Mouse (Mus musculus) right cerebral cortex, postnatal 4 days (tissue): ENCODE data around the gene Ppp6r1.

Experiments used
- DNase-seq: peaks from one replicate; pipeline ENCODE4 v3.0.0-alpha.2; 2022

Ppp6r1 gene

DNA sequence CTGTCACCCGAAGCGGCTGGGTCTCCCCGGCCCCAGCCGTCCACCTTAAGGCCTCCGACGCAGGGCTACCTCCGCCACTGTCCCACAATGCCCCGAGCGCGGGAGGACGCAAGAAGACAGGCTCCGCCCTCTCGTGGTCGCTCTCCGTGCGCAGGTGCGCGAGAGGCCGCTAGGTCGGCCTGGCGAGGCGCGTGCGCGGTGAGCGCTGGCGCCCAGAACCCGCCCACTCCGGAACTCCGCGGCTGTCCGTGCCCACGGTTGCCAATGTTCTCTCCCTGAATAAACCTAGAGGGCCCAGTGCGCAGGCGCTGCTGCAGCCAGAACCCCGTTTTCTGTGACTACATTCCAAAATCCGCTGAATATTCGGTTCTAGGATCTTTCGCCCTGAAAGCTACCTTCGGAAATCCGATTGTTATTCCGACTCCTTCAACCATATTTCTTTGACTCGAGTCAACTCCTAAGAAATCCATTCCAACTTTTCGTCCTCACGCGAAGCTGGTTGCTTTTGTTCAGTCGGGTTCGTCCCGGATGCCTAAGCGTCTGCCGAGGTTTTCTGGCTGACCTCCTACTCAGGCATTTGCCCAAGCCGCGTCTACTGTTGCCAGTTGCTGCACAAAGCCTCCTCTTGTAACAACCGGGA is at the start of gene Ppp6r1:
Gene Ppp6r1, minus strand, starts transcription at position 108 of the 640 bp plus-strand sequence.
- DNase-seq, result peak; percentile 93

- peak; percentile 58 for DNase-seq
Measured at GRCm38 (mm10) chr7:4705098-4705497, 46.3 kb upstream of the Ppp6r1 start.

DNA sequence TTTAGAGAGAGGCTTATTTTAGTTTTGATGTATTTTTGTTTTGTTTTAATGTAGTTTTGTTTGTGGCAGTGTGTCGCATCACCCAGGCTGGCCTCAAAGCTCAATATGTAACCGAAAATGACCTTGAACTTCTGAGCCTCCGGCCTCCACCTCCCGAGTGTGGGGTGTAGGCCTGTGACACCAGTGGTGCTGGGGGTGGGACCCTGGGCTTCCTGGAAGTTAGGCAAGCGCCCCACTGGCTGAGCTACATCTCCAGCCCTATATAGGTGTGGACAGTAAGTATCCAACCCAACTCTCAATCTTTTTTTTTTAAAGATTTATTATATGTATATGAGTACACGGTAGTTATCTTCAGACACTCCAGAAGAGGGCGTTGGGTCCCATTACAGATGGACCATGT is 44.4 kb upstream of the Ppp6r1 start:
- no peak for DNase-seq

GRCm38 (mm10) chr7:4702334-4702733 is 43.5 kb upstream of the Ppp6r1 start:
- DNase-seq, result no peak

DNA sequence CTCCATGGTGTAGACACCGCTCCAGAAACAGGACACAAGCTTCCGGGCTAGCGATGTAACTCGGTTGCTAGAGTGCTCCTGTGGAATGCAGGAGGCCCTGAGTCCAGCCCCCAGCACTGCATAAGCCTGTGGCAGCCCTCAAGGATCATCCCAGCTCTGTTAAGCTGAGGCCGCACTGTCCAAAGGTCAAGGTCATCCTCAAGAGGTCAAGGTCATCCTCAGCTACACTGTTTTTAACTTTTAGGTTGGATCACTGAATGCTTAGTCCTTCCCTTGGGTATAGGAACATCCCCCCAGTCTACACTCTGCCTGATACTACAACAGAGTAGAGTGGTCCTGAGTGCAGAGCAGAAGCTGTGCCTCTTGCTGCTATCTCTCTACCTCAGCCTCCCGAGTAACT is 34.2 kb upstream of the Ppp6r1 start:
- DNase-seq, result no peak

- DNase-seq, result peak; percentile 43
Measured at GRCm38 (mm10) chr7:4690951-4691653, 32.3 kb upstream of the Ppp6r1 start.

DNA sequence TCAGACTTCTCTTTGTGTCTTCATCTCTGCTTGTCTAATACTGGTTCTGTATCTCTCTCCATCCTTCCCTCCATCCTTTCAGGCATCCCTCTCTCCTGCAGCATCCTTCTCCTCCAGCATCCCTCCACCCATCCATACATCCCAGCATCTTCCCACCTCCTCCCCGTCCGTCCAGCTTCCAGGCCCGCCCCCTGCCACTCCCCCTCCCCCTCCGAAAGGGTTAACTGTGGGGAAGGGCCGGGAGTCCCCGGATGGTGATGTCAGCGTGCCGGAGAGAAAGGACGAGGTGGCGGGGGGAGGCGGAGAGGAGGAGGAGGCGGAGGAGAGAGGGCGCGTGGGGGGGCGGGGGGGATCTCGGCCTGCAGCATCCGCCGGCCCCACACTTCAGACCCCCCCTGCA is 31.6 kb upstream of the Ppp6r1 start, which contains the start of gene Brsk1:
Gene Brsk1, plus strand, starts transcription at position 218 of the 400 bp plus-strand sequence.
- DNase-seq, result peak; percentile 92

DNA sequence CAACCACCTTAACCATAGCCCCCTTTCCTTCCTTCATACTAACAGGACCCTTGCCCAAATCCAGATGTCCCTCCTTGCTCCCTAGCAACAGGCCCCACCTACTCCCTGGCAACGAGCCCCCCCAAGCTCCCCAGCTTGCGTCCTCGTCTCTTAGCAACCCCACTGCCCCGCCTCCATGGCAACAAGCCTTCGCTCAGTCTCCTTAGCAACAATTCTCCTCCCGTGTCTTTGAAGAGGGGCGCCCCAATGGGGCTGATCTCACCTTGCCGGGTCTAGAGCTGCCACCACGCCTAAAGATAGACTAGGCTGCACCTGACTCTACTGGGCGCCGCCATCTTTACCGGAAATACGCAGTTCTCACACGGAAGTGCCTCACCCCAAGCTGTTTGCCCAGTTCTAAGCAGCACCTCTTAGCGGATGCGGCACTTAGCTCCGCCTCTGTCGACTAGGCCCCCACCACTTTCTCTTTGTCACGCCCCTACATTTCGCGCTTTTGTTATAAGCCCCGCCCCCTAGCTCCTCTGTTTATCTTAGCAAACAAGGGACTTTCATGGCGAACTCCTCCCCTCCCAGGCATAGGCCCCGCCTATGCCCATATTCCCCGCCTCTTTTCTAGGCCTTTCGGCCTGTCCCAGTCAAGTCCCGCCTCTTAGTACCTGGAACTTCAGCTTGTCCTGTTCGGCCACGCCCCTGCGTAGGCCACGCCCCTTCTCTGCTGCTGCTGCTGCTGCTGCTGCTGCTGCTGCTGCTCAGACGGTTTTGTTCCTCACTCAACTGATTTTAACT is 26.0 kb upstream of the Ppp6r1 start, which contains the start of gene Hspbp1:
Gene Hspbp1, minus strand, starts transcription at position 437 of the 786 bp plus-strand sequence.
- DNase-seq, result peak; percentile 76

- no peak for DNase-seq
Measured at GRCm38 (mm10) chr7:4684203-4684602, 25.4 kb upstream of the Ppp6r1 start.

GRCm38 (mm10) chr7:4683307-4683706 is 24.5 kb upstream of the Ppp6r1 start:
- no peak for DNase-seq

DNA sequence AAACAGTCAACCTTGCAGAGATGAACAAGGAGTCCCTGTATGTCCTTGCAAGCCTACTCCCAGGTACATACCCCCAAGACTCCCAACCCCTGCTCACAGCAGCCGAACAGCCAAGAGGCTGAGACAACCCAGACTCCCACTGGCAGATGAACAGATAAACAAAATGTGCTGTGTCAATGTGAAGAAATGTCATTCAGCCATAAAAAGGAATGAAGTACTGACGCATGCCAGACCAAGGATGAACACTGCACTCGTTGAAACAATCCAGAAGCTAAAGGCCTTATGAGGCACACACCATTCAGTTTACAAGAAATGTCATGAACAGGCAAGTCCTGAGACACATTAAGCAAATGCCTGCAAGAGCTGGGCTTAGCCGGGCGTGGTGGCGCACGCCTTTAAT is 16.4 kb upstream of the Ppp6r1 start:
- DNase-seq, result no peak

DNA sequence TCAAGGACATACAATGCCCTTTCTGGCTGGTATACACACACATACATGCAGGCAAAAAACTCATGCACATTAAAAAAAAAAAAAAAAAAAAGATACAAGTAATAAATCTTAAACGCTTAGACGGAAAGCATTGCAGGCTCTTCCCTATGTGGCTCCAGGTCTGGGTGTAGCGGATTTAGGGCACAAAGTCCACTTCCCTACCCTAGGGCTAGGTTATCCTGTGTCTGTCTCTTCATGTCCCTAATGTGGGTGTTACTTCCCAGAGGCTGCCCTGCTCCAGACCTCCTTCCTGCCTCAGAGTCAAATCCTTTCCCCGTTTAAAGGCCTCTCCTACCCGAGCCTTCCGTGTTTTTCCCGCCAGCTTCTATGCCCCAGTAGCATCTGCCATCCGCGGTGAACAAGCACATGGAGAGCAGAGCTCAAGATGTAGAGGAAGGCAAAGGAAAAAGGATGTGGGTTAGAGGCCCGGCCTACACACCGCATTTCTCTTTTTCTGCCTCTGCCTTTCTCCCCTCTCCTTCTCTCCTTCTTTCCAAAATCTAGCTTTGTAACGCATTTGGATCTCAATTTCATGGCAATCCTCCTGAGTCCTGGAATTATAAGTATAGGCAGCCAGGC is 15.4 kb upstream of the Ppp6r1 start:
- DNase-seq, result no peak

DNA sequence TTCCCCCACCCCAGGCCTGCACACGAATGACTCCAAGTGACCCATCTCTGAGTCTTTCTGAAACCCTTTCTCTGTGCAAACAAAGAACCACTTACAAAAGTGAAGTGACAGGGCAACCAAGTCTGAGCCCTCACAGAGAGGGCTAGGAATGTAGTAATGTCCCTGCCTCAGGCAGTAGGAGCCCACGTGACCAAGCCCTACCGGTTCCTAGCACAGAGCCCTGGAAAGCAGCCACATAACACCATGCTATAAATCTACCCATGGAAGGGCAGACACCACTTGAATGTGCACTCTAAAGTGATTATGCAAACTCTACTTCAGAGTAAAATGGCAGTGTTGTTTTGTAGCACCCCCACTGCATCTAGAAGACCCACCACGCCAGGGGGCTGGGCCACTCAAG is 13.1 kb upstream of the Ppp6r1 start:
- no peak for DNase-seq

DNA sequence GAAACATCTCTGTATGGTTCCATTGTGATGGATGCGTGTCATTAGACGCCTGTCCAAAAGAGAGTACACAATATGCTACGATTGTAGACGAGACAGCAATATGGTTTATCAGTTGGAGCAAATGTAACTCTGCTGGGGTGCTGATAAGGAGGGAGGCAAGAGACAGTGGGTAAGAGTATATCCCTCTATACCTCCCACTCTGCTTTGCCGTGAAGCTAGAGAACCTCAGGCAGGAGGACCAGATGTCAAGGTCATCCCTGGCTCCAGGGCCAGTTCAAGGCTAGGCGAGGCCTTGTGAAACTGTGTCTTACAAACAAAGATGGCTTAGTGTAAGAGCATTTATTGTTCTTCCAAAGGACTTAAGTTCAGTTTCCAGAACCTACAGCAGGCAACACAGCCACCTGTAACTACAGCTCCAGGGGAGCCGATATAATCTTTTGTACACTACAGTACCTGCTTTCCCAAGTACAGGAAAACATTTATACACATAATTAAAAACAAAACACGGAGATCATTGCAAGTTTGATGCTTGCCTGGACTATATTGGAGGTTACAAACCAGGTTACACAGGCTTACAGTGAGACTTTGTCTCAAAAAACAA is 11.9 kb upstream of the Ppp6r1 start:
- DNase-seq, result no peak

DNA sequence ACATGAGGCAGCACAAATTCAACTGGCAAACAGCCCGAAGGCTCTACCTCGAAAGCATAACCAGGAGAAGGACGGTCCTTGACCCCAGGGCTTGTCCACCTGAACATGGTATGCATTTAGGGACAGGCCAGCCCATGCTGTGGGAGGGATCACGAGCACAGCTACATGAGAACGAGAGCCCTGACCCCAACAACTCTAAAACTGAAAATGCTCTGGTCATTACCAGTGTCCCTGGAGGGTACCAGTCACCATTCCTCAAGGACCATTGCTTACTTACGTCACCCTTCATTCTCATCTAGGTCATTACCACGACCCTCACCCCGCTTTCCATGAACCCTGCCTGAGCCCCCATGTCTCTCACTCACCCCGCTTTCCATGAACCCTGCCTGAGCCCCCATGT is 10.3 kb upstream of the Ppp6r1 start:
- no peak for DNase-seq

- no peak for DNase-seq
Measured at GRCm38 (mm10) chr7:4668506-4668905, 9.7 kb upstream of the Ppp6r1 start.

DNA sequence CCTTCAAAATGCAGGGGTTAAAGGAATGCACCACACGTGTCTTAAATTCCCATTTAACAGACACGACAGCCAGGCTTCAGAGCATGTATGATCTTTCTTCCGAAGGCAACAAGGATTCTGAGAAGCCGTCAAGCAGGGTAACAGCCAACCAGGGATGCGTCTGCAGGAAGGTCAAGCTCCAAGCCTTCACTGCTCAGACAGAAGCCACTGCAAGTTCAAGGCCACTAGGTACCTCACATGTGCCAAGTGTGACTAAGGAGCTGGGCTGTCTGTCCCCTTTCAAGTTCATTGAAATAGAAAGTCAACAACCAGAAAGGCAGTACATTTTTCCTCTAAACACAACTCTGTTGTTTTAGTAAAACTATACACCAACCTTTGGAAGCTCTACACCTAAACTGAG is 8.1 kb upstream of the Ppp6r1 start:
- no peak for DNase-seq

DNA sequence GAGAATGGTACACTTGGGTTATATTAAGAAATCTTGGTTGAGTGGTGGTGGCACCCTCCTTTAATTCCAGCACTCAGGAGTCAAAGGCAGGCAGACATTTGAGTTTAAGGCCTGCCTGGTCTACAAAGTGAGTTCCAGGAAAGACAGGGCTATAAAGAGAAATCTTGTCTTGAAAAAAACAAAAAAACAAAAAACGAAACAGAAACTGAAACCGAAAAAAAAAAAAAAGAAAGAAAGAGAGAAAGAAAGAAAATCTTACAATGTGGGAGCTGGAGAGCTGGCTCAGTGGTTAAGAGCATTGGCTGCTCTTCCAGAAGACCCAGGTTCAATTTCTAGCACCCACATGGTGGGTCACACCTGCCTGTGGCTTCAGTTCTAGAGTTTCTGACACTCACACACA is 4.9 kb upstream of the Ppp6r1 start:
- no peak for DNase-seq

DNA sequence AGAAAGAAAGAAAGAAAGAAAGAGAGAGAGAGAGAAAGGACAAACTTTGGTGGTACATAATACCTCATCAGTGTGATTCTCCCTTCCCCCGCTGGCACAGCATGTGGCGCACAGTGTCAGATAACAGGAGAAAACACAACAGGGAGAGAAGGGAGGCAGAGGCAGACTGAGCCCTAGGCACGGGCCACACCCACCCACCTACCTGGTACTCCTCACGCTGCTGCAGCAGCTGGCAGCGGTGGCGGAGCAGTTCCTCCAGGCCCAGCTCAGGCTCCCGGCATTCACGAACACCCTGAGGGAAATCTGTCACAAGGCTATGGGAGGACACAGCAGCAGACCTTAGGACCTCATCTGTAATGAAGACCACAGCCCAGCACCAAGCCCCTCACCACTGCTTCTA is 4.4 kb upstream of the Ppp6r1 start:
- no peak for DNase-seq

DNA sequence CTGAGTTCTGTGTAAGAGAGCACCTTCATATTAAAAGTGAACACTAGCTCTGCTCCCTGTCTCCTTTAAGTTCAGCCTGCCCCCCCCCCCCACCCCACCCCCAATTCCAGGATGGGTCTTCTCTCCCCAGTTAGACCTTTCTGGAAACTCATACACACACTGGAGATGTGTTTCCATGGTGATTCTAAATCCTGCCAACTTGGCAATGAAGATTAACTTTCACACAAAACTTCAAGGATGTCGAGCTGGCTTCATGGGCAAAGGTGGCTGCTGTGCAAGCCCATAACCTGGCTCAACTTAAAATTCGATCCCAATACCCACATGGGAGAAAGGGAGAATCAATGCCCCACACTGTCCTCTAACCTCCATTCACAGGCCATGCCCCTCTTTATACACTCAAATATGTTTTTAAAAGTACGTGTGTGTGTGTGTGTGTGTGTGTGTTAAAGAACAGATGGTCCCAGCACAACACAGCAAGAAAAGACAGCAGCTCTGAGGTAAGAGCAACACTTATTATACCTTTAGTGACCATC is 1.2 kb upstream of the Ppp6r1 start:
- DNase-seq, result no peak

DNA sequence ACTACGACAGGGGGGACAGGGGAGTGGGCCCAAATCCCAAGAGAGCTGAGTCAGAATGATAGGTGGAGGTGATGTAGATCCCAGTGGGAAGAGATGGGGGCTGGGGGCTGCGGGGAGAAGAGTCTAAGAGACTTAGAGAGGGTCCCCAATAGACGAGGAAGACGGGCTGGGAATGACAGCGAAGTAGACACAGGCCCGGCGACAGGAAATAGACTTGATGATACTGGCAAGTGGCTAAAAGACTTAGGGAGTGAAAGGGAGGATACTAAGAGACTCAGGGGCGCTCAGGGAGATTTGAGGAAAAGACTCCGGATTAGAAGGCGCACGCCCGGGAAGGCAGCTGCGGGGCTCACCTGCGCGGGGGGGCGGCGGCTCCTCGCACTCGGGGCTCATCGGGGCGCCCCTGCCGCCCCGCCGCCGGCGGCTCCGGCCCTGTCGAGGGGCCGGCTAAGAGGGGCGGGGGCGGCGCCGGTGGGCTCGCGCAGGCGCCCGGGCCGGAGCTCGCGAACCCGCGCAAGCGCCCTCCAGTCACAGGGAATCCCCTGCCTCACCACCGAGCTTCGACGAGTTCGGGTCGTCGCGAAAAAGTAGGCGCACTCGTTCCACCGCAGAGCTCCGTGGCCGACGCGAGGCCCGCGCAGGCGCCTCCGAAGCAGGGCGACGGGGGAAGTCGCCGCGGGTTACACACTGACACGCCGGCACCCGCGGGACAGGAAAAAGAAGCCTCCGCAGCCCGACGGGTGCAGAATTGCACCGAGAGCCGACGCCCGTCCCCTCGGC is 501 bp downstream of the Ppp6r1 start:
- peak; percentile 70 for DNase-seq
